Mouse (Mus musculus) embryo, embryonic 10 days (tissue): Measurements from ENCODE around the gene Rnf214.

ENCODE experiments used
- DNase-seq: peaks from one replicate; pipeline ENCODE4 v3.0.0-alpha.2; 2015; ENCODE audit warnings: low spot score

Gene Rnf214

GRCm38 (mm10) chr9:45906355-45907077 is at the start of gene Rnf214, which contains the start of gene Pcsk7:
Gene Rnf214 (minus strand): TSS chr9:45906911.
Gene Pcsk7 (plus strand): TSS chr9:45906497.
- peak; percentile 88 for DNase-seq

GRCm38 (mm10) chr9:45955107-45955963 is 48.6 kb upstream of the Rnf214 start, which contains the start of gene Sidt2:
Gene Sidt2 (minus strand): TSS chr9:45955258.
- DNase-seq: peak; percentile 92

GRCm38 (mm10) chr9:45954294-45955106 is 47.8 kb upstream of the Rnf214 start:
- peak; percentile 63 for DNase-seq

DNA sequence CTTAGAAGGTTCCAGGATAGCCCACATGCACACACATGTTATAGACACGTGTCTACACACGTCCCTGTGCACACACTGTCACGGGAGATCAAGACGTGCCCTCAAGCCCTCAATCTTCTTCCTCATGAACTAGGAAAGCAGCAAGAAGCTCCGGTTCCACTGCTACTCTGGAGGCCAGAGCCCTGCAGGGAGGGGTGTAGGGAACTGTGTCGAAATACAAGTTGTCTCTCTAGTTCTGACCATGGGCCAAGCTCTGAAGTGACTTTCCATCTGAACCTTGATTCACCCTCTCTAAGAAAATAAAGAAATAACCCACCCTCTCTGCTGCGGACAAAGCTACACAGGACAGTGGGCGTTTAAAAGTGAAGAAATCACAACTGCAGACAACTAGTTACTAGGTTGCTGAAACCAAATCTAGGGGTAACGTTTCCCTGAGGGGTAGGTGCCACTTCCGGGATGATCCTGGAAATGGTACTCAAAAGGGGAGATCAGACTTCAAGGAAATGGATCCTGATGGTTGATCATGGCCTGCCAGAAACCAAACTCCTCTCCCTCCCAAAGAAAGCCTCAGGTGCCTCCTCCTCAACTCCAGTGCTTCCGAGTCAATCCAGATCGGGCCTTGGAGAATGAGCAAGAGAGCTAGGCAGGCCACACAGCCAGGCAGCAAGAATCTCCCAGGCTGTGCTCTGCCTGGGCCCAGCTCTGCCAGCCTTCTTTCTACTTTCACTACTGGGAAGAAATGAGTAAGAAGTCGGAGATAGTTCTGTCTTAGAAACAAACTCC is 47.0 kb upstream of the Rnf214 start:
- no peak for DNase-seq

- no peak for DNase-seq
Measured at GRCm38 (mm10) chr9:45952890-45953289, 46.2 kb upstream of the Rnf214 start.

GRCm38 (mm10) chr9:45952057-45952456 is 45.3 kb upstream of the Rnf214 start:
- DNase-seq: no peak

GRCm38 (mm10) chr9:45946872-45947183 is 40.1 kb upstream of the Rnf214 start:
- no peak for DNase-seq

GRCm38 (mm10) chr9:45946182-45946871 is 39.6 kb upstream of the Rnf214 start:
- no peak for DNase-seq

DNA sequence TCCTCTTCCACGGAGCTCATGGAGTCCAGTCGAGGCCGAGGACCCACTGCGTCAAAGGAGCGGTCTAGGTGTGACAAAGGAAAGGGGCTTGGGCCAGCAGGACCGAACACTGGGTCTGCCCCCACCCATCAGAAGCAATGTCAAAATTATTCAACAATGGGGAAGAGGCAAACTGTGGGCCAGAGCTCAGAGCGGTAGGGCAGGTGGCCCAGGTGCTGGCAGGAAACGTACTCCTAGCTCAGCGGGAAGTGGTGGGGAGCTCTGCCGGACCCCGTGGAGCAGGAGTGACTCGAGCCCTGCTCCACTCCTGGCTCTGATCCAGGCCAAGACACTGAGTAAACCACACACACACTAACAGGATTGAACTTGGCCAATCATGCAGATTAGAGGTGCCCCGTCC is 39.0 kb upstream of the Rnf214 start:
- no peak for DNase-seq

GRCm38 (mm10) chr9:45944506-45945400 is 38.0 kb upstream of the Rnf214 start:
- DNase-seq: no peak

DNA sequence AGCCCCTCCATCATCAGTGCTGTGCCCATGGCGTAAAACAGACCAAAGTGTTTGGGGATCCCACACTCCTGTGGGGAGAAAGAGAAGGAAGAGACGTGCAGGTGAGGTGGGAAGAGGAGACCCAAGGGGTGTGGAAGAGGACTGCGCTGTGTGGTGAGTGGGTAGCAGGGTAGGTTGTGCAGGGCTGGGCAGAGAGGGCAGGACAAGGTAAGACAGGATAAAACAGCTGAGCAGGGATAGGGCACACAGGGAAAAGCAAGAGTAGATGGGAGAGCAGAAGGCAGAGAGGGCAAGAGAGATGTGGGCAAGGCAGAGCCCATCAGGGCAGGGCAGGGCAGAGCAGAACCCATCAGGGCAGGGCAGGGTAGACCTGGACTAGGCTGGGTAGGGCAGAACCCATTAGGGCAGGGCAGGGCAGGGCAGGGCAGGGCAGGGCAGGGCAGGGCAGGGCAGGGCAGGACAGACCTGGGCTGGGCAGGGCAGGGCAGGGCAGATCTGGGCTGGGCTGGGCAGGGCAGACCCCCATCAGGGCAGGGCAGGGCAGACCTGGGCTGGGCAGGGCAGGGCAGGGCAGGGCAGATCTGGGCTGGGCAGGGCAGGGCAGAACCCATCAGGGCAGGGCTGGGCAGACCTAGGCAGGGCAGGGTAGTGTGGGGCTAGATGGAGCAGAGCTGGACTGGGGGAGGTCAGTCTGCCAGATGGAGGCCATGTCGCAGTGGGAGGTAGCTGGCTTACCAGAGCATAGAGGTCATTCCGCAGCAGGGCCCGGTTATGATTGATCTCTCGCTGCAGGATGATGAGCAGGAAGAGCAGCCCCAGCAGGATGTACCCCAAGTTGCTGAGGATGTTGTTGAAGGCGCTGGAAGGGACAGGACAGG is 37.2 kb upstream of the Rnf214 start:
- DNase-seq: no peak

- DNase-seq: no peak
Measured at GRCm38 (mm10) chr9:45942916-45943315, 36.2 kb upstream of the Rnf214 start.

DNA sequence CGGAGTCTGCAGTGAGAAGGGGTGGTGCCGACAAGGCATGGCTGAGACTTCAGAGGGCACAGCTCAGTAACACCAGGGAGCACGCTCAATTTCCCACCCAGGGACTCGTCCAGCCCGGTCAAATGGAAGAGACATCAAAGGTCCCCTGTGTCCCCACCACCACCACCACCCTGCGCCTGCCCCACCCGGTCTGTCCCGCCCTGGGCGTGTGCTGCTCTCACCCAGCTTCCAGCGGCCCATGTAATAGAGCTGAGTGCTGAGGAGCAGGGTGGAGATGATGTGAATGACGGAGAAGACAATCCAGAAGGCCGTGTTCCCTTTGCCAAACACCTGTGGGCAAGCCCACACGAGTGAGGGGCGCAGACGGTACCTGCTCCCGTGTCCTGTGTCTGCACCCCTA is 35.8 kb upstream of the Rnf214 start:
- no peak for DNase-seq

DNA sequence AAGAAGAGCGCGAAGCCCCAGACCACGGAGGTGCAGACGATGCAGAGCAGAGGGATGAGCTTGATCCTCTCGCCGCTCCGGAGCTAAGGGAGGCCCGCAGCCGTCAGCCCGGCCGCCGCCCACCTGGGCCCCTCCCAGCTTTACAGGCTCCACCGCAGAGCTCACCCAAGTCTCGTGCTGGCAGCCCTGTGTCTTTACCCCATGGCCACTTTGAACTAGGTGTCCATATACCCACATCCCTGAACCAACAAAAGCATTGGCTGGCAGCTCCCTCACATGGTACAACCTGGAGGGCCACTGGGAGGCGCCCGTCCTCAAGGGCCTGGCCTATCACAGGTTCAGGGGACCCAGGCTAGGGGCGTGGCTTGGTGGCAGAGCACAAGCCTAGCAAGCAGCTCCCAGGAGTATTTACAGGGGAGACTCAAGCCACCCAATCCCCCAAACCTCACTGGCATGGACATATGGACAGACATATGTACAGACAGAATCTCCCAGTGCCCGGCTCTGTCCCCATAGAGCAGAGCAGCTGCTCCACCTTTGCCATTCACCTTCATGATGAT is 34.7 kb upstream of the Rnf214 start:
- DNase-seq: peak; percentile 64

- DNase-seq: no peak
Measured at GRCm38 (mm10) chr9:45939794-45940193, 33.1 kb upstream of the Rnf214 start.

- DNase-seq: no peak
Measured at GRCm38 (mm10) chr9:45938952-45939637, 32.4 kb upstream of the Rnf214 start.

GRCm38 (mm10) chr9:45938088-45938487 is 31.4 kb upstream of the Rnf214 start:
- no peak for DNase-seq

DNA sequence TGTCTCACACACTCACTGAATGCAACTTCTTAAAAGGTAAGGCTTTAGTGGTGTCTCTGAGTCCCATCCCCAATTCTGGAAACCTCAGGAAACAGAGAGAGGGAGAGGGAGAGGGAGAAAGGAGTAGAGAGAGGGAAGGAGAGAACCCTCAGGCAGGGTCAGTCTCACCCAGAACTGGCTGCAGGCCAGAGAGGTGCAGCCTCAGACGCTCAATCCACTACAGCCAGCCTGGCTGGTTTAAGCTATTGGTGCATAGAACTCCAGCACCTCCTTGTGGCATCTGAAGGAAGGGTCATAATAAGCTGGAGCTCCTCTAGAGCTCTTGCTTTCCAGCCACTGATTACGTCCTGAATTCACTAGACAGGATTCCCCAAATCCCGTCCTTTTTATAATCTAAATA is 30.2 kb upstream of the Rnf214 start:
- peak; percentile 84 for DNase-seq
